Mouse (Mus musculus) heart, postnatal 0 days (tissue): Measurements from ENCODE around the gene Gm47841.

ENCODE experiments used
- CTCF ChIP-seq: IDR thresholded peaks from 2 replicates; pipeline ENCODE4 v1.5.1; 2016; ENCODE audit warnings: antibody characterized with exemption, control low read depth, low read depth
- EP300 ChIP-seq: IDR thresholded peaks from 2 replicates; pipeline ENCODE4 v1.6.1; 2016; ENCODE audit warnings: antibody characterized with exemption, low read depth

DNA sequence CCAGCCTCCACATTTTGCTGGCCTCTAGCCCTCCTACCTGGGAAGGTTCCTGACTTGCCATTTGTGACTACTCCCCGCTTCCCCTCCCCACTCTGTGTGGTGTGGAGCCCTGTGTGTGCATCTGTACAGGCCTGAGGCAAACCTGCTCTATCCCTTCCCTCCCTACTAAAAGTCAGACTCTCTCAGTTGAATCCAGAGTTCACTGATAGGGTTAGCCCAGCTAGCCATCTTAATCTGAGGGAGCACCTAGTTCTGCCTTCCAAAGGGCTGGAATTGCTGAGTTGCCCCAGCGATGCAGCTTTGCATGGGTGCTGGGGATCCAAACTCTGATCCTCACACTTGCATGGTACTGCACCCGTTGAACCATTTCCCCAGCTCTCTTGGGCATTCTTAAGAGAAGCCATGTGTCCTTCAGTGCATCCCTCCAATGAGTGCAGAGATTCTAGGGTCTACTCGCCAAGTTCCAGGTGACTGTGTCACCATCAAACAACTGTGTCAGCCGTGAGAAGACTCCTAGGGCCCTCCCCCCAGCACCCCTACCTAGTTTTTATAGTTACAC, 1.2 kb upstream of the Gm47841 start:
- TF ChIP-seq CTCF (no peak), EP300 (no peak)
